Mouse (Mus musculus): ENCODE results near the gene Prps1l1. TPM values are rescaled to one million over a fixed set of nuclear protein-coding genes. Genes with fewer than 3 reads are reported as not detected.

The Prps1l1 gene
- not detected in 2 replicates for polyA plus RNA-seq (2015; fragmentation: Nextera tagmentation; extraction: Ambion mirVana)

DNA sequence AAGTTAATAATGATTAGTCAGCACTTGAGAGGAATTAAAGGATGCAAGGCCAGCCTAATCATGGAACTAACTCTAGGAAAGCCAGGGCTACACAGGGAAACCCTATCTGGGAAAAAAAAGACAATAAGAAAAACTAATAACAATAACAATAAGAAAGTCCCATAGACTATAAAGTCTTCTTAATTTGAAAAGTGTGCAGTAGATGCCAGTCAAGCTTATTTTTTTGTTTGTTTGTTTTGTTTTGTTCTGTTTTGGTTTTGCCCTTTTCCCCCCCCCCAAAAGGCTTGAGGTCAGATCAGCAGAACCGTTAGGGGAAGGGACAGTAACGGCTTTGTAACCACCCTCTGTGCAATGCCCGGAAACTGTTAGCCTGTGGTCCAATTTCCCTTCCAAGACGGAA, at the start of gene Prps1l1:
Gene Prps1l1 (plus strand): TSS at position 301 of the 400 bp plus-strand sequence.
- H3K9ac ChIP-seq, result no peak within 1 kb of the TSS
- no peaks in the 10 kb centered on the region for H3K36me3 ChIP-seq
- 80% methylated on average over 4 of the region's 4 CpGs for WGBS
- H3K4me3 ChIP-seq, result no peak within 1 kb of the TSS
- H3K9me3 ChIP-seq, result no peaks in the 10 kb centered on the region
- H3K27ac ChIP-seq (replicated peaks), result no peak within 1 kb of the TSS
- no peaks in the 10 kb centered on the region for H3K27me3 ChIP-seq (replicated peaks)
- no peak for ATAC-seq (ENCODE audit: extremely low read depth, insufficient number of reproducible peaks, low FRiP score, low TSS enrichment)
- H3K4me2 ChIP-seq, result no peak within 1 kb of the TSS
- H3K4me1 ChIP-seq, result no peaks in the 10 kb centered on the region

DNA sequence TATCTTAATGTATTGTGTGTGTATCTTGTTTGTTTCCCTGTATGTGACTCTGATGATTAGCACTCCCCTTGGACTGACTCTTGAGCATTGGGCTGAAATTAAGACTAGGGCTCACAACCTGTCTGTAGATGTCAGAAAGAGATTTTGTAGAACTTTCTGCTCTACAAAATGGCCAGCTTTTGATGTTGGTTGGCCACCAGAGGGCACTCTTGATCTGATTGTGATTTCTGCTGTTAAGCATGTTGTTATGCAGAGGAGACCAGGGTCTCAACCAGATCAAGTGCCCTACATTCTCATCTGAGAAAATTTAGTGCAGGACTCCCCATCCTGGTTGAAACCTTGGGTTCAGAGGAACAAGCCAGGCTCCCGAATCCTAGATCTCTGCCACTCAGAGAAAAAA, 46.6 kb upstream of the Prps1l1 start:
- 90% methylated on average over 1 of the region's 1 CpGs for WGBS
- H3K4me3 ChIP-seq, result no peak overlapping the region
- no peak overlapping the region for H3K9ac ChIP-seq
- no peak overlapping the region for H3K4me2 ChIP-seq
- 0 out of 2 replicates have a peak, but pooled peaks cover 6% of the 10 kb centered on the region for H3K9me3 ChIP-seq
- no peaks in the 10 kb centered on the region for H3K27me3 ChIP-seq (replicated peaks)
- no peak overlapping the region for H3K27ac ChIP-seq (replicated peaks)
- no peaks in the 10 kb centered on the region for H3K36me3 ChIP-seq
- no peak for ATAC-seq (ENCODE audit: extremely low read depth, insufficient number of reproducible peaks, low FRiP score, low TSS enrichment)
- no peaks in the 10 kb centered on the region for H3K4me1 ChIP-seq

DNA sequence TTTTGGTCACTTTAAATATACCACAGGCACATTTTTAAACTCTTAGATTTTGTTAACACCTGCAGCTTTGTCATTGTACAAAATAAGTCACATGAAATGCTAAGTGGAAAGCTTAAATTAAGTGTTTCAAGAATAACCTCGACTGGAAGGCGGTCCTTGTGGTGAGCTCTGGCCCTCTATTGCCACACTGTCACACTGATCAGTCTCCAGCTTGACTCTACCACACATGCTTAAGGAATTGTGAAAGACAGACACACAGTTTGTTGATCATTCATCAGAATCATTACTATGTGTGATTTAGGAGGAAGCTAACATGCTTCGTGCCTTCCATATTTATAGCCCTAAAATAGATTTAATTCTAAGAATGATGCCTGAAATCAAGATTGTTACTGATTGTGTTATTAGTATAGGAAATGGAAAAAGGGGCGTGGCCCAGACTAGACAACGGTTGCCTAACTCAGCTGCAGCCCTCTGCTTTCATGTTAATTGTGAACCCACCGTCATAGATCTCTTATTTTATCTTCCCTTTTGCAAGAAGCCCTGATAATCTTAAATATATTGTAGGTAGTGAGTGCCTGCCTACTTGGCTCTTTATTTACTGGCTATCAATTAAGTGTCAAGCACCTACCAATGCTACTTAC, 35.4 kb upstream of the Prps1l1 start:
- WGBS, result 63% methylated on average over 6 of the region's 6 CpGs
- Histone ChIP-seq H3K9me3 (no peaks in the 10 kb centered on the region), H3K4me2 (no peak overlapping the region), H3K4me1 (no peaks in the 10 kb centered on the region), H3K27me3 (replicated peaks) (no peaks in the 10 kb centered on the region), H3K36me3 (no peaks in the 10 kb centered on the region), H3K9ac (no peak overlapping the region), H3K27ac (replicated peaks) (no peak overlapping the region), H3K4me3 (no peak overlapping the region)
- no peak for ATAC-seq (ENCODE audit: extremely low read depth, insufficient number of reproducible peaks, low FRiP score, low TSS enrichment)

DNA sequence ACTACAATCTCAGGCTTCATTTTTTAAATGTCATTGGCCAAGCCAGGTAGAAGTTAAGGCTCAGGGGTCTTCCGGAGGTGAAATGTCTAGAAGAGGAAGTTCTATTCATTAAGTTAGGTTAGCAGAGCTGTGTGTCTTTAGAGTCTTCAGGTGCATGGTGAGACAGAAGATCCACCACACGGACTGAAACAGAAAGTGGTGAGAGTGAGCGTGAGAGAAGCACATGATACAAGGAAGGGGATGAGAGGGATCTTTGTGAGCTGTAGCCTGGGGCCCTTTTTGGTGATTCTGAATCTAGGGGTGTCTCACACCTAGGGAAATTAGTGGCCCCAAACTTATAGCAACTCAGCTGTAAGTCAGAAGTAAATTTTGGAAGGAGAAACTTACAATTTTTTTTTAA, 8.6 kb upstream of the Prps1l1 start:
- no peak overlapping the region for H3K9ac ChIP-seq
- no peaks in the 10 kb centered on the region for H3K4me1 ChIP-seq
- H3K9me3 ChIP-seq, result no peaks in the 10 kb centered on the region
- no peak overlapping the region for H3K27ac ChIP-seq (replicated peaks)
- no peak overlapping the region for H3K4me2 ChIP-seq
- no peaks in the 10 kb centered on the region for H3K27me3 ChIP-seq (replicated peaks)
- no peaks in the 10 kb centered on the region for H3K36me3 ChIP-seq
- no peak for ATAC-seq (ENCODE audit: extremely low read depth, insufficient number of reproducible peaks, low FRiP score, low TSS enrichment)
- H3K4me3 ChIP-seq, result no peak overlapping the region
- WGBS, result 75% methylated on average over 3 of the region's 3 CpGs

DNA sequence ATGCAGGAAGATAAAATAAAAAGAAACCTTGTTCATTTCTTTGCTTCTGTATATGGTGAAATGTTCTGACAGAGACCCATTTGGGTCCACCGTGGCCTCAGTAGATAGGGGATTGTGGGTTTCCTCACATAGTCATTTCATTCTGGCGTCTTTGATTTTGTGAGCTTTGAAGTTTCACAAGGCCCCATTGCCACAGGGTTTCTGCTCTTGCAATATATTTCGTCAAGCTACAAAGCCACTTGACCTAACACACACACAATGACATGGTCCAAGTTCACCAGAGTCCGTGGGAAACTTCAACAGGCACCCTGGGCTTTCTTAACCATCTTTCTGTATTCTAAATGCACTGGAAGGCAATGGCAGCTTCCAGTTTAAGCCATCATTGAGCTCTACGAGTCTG, 1.3 kb downstream of the Prps1l1 start:
- H3K9me3 ChIP-seq, result no peaks in the 10 kb centered on the region
- no peak overlapping the region for H3K4me2 ChIP-seq
- no peak overlapping the region for H3K4me3 ChIP-seq
- no peak overlapping the region for H3K9ac ChIP-seq
- no peak overlapping the region for H3K27ac ChIP-seq (replicated peaks)
- 73% methylated on average over 5 of the region's 5 CpGs for WGBS
- ATAC-seq (ENCODE audit: extremely low read depth, insufficient number of reproducible peaks, low FRiP score, low TSS enrichment), result no peak
- no peaks in the 10 kb centered on the region for H3K4me1 ChIP-seq
- no peaks in the 10 kb centered on the region for H3K36me3 ChIP-seq
- H3K27me3 ChIP-seq (replicated peaks), result no peaks in the 10 kb centered on the region

DNA sequence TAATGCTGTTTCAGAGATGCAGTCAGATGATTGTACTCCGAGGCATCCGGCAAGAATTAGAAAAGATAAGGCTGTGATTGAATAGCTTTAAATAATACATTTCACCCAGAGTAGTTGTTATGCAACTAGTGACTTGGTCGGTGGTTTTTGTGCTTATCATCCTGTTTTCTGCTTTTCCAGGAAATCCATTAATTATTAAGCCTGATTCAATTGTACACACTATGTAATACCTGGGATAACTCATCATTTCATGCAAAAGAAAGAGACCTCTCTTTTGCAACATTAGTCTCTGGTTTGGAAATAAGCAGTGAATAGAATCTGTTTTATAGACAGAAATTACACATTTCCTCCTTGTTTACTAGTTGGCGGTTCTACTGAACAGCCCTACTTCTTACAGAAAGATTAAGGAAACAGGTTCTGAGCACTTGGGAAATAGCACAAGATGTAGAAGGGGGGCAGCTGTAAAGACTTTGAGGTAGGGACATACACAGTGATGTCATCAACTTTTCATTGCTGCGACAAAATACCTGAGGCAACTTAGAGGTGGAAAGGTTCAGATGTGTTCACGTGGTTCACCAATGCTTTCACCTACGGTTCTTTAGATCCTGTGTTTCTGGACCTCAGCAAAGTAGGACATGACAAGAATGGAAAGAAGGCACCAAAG, 5.1 kb downstream of the Prps1l1 start:
- H3K9me3 ChIP-seq, result no peaks in the 10 kb centered on the region
- no peak overlapping the region for H3K9ac ChIP-seq
- 68% methylated on average over 7 of the region's 7 CpGs for WGBS
- ATAC-seq (ENCODE audit: extremely low read depth, insufficient number of reproducible peaks, low FRiP score, low TSS enrichment), result no peak
- no peaks in the 10 kb centered on the region for H3K4me1 ChIP-seq
- H3K36me3 ChIP-seq, result no peaks in the 10 kb centered on the region
- H3K27ac ChIP-seq (replicated peaks), result no peak overlapping the region
- no peaks in the 10 kb centered on the region for H3K27me3 ChIP-seq (replicated peaks)
- no peak overlapping the region for H3K4me3 ChIP-seq
- no peak overlapping the region for H3K4me2 ChIP-seq

DNA sequence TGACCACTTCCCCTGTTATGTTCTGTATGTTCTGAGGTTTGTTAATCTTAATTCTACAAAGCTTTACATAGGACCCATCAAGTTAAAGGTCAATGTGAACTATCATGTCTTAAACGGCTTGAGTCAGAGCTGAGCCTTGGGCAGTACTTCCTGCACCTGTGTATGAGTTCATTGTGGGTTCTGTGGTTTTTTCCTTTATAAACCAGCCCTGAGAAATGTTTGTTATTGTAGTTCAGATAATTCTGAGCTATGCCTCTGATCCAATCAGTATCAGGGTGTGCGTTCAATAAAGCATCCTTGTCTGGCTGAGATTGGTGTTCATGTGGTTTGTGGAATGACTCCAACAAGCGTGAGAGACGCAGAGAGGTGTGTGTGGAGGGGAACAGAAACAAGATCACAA, 5.8 kb downstream of the Prps1l1 start:
- WGBS, result 73% methylated on average over 4 of the region's 4 CpGs
- ATAC-seq (ENCODE audit: extremely low read depth, insufficient number of reproducible peaks, low FRiP score, low TSS enrichment), result no peak
- no peaks in the 10 kb centered on the region for H3K27me3 ChIP-seq (replicated peaks)

DNA sequence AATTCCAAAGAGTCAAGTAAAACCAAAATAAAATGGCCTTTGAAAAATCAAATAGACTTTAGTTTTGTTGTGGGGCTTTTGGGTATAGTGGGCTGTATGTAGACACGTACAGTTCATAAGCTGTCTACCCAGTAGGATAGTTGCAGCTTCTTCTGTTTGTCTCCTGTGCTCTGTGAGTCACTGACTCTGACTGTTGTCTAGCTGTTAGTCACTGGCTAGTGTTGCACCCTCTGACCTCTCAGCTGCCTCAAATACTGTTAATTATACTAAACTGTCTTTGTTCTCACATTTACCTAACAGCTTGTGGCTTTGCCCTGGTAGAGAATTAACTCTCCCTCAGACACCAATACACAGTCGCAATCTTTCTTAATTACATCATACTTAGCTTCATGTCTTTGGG, 7.3 kb downstream of the Prps1l1 start:
- WGBS, result 70% methylated on average over 2 of the region's 2 CpGs

More for the DNA sequence above, 5.8 kb downstream of the Prps1l1 start:
- H3K4me2 ChIP-seq, result no peak overlapping the region
- no peak overlapping the region for H3K9ac ChIP-seq
- no peak overlapping the region for H3K4me3 ChIP-seq
- H3K9me3 ChIP-seq, result no peaks in the 10 kb centered on the region
- H3K27ac ChIP-seq (replicated peaks), result no peak overlapping the region
- H3K36me3 ChIP-seq, result no peaks in the 10 kb centered on the region
- H3K4me1 ChIP-seq, result no peaks in the 10 kb centered on the region

DNA sequence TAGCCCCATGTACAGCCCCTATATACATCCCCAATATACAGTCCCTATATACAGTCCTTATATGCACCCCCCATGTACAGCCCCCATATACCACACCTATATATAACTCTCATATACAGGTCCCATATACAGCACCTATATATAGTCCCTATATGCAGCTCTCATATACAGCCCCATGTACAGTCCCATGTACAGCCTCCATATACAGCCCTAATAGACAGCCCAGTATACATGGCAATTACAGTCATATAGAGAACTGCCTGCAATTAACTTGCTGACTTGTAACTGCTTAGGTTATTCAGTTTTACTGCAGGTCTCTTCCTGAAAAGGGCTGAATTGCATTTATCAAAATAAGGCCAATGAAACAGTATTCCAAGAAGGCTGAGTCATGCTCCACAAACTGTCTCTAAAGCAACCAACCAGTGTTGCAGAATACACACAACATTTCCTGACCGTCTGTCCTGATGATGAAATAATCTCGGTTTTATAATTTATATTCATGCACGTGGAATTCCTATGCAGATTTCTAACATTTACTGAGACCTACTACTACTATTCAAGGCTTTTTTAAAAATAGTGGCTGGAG, 13.1 kb downstream of the Prps1l1 start:
- H3K27ac ChIP-seq (replicated peaks), result no peak overlapping the region
- no peak overlapping the region for H3K4me3 ChIP-seq
- no peak for ATAC-seq (ENCODE audit: extremely low read depth, insufficient number of reproducible peaks, low FRiP score, low TSS enrichment)
- H3K4me2 ChIP-seq, result no peak overlapping the region
- H3K36me3 ChIP-seq, result no peaks in the 10 kb centered on the region
- H3K4me1 ChIP-seq, result no peaks in the 10 kb centered on the region
- no peak overlapping the region for H3K9ac ChIP-seq
- H3K27me3 ChIP-seq (replicated peaks), result no peaks in the 10 kb centered on the region
- 82% methylated on average over 3 of the region's 3 CpGs for WGBS
- H3K9me3 ChIP-seq, result no peaks in the 10 kb centered on the region

More for the DNA sequence above, 7.3 kb downstream of the Prps1l1 start:
- no peak overlapping the region for H3K4me2 ChIP-seq
- H3K9ac ChIP-seq, result no peak overlapping the region
- H3K27ac ChIP-seq (replicated peaks), result no peak overlapping the region
- H3K9me3 ChIP-seq, result no peaks in the 10 kb centered on the region
- H3K36me3 ChIP-seq, result no peaks in the 10 kb centered on the region
- H3K4me1 ChIP-seq, result no peaks in the 10 kb centered on the region
- no peak for ATAC-seq (ENCODE audit: extremely low read depth, insufficient number of reproducible peaks, low FRiP score, low TSS enrichment)
- no peaks in the 10 kb centered on the region for H3K27me3 ChIP-seq (replicated peaks)
- no peak overlapping the region for H3K4me3 ChIP-seq

DNA sequence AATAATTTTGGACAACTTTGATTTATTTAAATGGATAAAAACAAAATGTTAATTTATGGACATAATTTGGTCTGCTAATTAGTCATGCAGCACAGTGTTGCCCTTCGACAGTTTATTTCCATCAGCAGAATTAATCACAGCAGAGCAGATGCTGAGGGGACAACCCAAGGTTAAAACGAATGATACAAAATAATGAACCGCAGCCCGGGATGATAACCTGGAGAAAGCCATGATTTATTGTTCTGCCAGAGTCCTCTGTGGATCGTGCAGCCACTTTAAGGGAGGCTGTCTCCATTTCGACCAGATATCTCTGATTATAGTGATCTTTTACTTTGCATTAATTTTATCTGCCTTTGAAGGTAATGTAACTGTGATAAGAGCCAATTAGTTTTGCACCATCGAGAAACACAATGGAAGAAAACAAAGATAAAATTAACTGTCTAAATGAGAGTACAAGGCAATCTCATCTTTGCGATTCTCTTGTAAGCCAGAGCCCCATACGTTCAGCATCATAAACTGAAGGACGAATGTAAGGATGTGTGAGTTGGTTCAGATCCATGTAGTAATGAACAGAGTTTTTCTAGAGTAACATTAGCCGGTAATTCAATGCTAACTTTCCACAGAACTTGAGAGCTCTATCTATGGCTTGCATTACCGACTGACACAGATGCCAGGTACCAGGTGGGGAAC, 14.4 kb downstream of the Prps1l1 start:
- Histone ChIP-seq H3K9me3 (no peaks in the 10 kb centered on the region), H3K27me3 (replicated peaks) (no peaks in the 10 kb centered on the region), H3K4me3 (no peak overlapping the region), H3K4me1 (no peaks in the 10 kb centered on the region), H3K27ac (replicated peaks) (no peak overlapping the region), H3K4me2 (no peak overlapping the region), H3K36me3 (no peaks in the 10 kb centered on the region), H3K9ac (no peak overlapping the region)
- ATAC-seq (ENCODE audit: extremely low read depth, insufficient number of reproducible peaks, low FRiP score, low TSS enrichment), result no peak
- 72% methylated on average over 12 of the region's 12 CpGs for WGBS

DNA sequence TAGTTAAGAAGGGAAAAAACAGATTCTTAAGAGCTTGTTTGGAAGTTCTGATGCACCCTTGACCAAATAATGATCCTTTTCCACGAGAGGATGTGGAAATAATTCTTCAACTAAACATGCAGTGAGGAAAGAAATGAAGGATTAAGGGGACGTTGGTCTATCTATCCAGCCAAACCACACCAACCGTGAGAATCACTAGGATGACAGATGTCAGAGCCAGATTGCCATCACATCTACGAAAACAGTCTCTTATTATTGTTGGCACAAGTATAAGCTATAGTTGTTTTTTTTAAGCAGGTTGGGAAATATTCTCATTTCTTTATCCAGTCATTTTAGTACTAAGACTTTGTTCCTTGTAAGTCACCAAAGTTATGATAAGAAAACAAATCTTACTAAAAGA, 15.8 kb downstream of the Prps1l1 start:
- H3K36me3 ChIP-seq, result no peaks in the 10 kb centered on the region
- no peaks in the 10 kb centered on the region for H3K27me3 ChIP-seq (replicated peaks)
- no peak overlapping the region for H3K9ac ChIP-seq
- ATAC-seq (ENCODE audit: extremely low read depth, insufficient number of reproducible peaks, low FRiP score, low TSS enrichment), result no peak
- H3K4me2 ChIP-seq, result no peak overlapping the region
- H3K9me3 ChIP-seq, result no peaks in the 10 kb centered on the region
- H3K4me1 ChIP-seq, result no peaks in the 10 kb centered on the region
- whole genome bisulfite sequencing, result 46% methylated on average over 4 of the region's 4 CpGs
- no peak overlapping the region for H3K4me3 ChIP-seq
- H3K27ac ChIP-seq (replicated peaks), result no peak overlapping the region

Data from heart, embryonic 13.5 days (tissue).